Mouse (Mus musculus): Measurements from ENCODE around the gene Gm45713.

GRCm38 (mm10) chr7:45112529-45112928, 23.5 kb downstream of the Gm45713 start:
- TF ChIP-seq POLR2A (IDR thresholded peaks at IDR 0.05; ENCODE audit: insufficient read depth, low read depth, low read length): no peak
- no peak for TF ChIP-seq CTCF (IDR thresholded peaks at IDR 0.05)
